Mouse (Mus musculus) spleen, adult 2 months (tissue): ENCODE data around the gene Mpi.

Source experiments
- CTCF ChIP-seq: fragments of 200-500 bp; IDR thresholded peaks from 2 replicates; pipeline ENCODE4 v1.5.1; 2011; ENCODE audit warnings: mild to moderate bottlenecking, inconsistent platforms; ENCODE audit not compliant: insufficient read depth, insufficient read length, insufficient replicate concordance; ENCODE audit errors: extremely low read depth
- POLR2A ChIP-seq: fragments of 200-500 bp; IDR thresholded peaks from 2 replicates; pipeline ENCODE4 v1.6.1; 2011; ENCODE audit warnings: low read depth, low read length, inconsistent platforms

DNA sequence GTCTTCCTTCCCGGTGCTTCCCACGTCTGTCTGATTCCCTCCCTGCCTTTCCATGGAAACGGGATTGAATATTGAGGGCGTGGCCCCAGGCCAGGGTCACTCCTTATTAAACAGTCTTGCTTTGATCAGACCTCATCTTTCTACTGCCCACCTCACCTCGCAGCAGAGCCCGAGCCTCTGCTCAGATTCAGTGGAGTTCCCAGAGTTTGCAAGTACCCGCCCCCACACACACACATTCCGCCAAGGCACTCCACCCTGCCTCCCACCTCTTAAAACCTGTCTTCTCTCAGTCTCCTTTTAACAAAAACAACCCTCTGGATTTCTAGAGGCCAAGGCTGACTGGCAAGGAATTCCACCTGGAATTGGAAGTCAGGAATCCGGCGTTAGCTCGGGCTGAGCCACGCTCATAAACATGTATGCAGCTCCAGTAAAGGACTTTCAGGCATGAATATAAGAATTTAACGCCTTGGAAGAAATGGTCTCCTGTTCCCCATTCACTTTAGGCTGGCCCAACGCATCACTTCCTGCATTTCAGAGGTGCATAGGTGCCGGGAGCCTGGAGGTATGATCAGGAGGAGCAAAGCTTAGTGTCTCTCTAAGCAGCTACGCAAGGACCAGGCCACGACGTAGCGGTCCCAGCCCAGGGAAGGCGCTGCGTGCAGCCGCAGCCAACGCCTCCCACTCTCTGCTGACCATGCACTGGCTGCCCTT, 49.5 kb downstream of the Mpi start:
- TF ChIP-seq POLR2A (no peak), CTCF (no peak)
